Mouse (Mus musculus): Measurements from ENCODE around the gene Fam114a1. TPM values are rescaled to one million over a fixed set of nuclear protein-coding genes. Genes with fewer than 3 reads are reported as not detected.

Fam114a1 gene
- polyA plus RNA-seq, 1 experiment, result 0.29 TPM

- TF ChIP-seq GATA1 (IDR thresholded peaks at IDR 0.05; ENCODE audit: borderline replicate concordance, low read length) (no peak), FLI1 (IDR thresholded peaks at IDR 0.05; ENCODE audit: low read length) (no peak)
- peaks cover 3% of the 10 kb centered on the region for H3K27me3 ChIP-seq (replicated peaks)
- peaks cover 18% of the 10 kb centered on the region for H3K36me3 ChIP-seq (replicated peaks; ENCODE audit: low read length)
- peaks cover 13% of the 10 kb centered on the region for H3K9me3 ChIP-seq
- H3K4me1 ChIP-seq, result peaks cover 28% of the 10 kb centered on the region
- no peak overlapping the region for H3K4me3 ChIP-seq (replicated peaks)
Measured at GRCm38 (mm10) chr5:65024641-65025040, 54.8 kb downstream of the Fam114a1 start.

- Histone ChIP-seq H3K4me1 (peaks cover 20% of the 10 kb centered on the region), H3K36me3 (replicated peaks; ENCODE audit: low read length) (peaks cover 18% of the 10 kb centered on the region), H3K4me3 (replicated peaks) (no peak overlapping the region), H3K27me3 (replicated peaks) (peaks cover 3% of the 10 kb centered on the region), H3K9me3 (peaks cover 13% of the 10 kb centered on the region)
- TF ChIP-seq GATA1 (IDR thresholded peaks at IDR 0.05; ENCODE audit: borderline replicate concordance, low read length) (no peak), FLI1 (IDR thresholded peaks at IDR 0.05; ENCODE audit: low read length) (no peak)
Measured at GRCm38 (mm10) chr5:65025916-65026315, 56.0 kb downstream of the Fam114a1 start.

DNA sequence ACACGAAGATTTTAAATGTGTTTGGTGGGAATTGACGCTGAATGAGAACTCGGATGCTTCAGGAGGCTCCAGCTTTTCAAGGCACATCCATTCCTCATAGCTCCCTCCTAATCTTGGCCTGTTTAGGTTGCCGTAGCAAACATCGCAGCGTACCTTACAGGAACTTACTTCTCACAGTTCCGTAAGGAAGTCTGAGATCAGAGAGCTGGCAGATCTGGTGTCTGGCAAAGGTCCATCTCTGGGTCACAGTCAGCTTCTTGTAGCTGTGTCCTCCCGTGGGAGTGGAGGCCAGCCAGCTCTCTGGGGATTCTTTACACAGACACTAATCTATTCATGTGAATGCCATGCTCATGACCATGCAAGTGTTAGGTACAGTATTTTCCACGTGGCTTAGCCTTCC, 56.9 kb downstream of the Fam114a1 start:
- Histone ChIP-seq H3K4me1 (peaks cover 22% of the 10 kb centered on the region), H3K4me3 (replicated peaks) (no peak overlapping the region), H3K9me3 (peaks cover 11% of the 10 kb centered on the region), H3K27me3 (replicated peaks) (peaks cover 3% of the 10 kb centered on the region), H3K36me3 (replicated peaks; ENCODE audit: low read length) (peaks cover 14% of the 10 kb centered on the region)
- TF ChIP-seq GATA1 (IDR thresholded peaks at IDR 0.05; ENCODE audit: borderline replicate concordance, low read length), result no peak
- TF ChIP-seq FLI1 (IDR thresholded peaks at IDR 0.05; ENCODE audit: low read length), result no peak

GRCm38 (mm10) chr5:65028019-65028418, 58.1 kb downstream of the Fam114a1 start:
- TF ChIP-seq FLI1 (IDR thresholded peaks at IDR 0.05; ENCODE audit: low read length), result no peak
- no peak for TF ChIP-seq GATA1 (IDR thresholded peaks at IDR 0.05; ENCODE audit: borderline replicate concordance, low read length)
- peaks cover 4% of the 10 kb centered on the region for H3K36me3 ChIP-seq (replicated peaks; ENCODE audit: low read length)
- H3K27me3 ChIP-seq (replicated peaks), result peaks cover 3% of the 10 kb centered on the region
- H3K9me3 ChIP-seq, result no peaks in the 10 kb centered on the region
- peaks cover 20% of the 10 kb centered on the region for H3K4me1 ChIP-seq
- H3K4me3 ChIP-seq (replicated peaks), result no peak overlapping the region

DNA sequence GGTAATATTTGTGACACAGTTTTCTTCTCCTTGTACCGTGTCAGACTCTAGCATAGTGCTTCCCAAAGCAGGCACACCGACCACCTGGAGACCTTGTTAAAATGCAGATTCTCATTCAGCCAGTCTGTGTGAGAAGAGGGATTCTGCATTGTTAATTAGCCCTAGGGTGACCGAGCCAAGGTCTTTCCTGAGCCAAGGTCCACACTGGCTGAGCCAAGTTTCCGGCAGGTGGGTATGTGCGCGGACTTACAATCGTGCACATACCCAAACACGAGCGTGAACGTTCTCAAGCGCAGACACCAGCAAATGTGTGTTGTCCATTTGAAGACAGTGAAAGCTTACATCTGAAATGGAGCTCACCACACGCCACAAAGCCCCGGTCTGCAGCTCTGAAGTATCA, 66.7 kb downstream of the Fam114a1 start:
- TF ChIP-seq GATA1 (IDR thresholded peaks at IDR 0.05; ENCODE audit: borderline replicate concordance, low read length) (no peak), FLI1 (IDR thresholded peaks at IDR 0.05; ENCODE audit: low read length) (no peak)
- no peaks in the 10 kb centered on the region for H3K9me3 ChIP-seq
- H3K36me3 ChIP-seq (replicated peaks; ENCODE audit: low read length), result no peaks in the 10 kb centered on the region
- no peaks in the 10 kb centered on the region for H3K4me1 ChIP-seq
- H3K27me3 ChIP-seq (replicated peaks), result peaks cover 9% of the 10 kb centered on the region
- no peak overlapping the region for H3K4me3 ChIP-seq (replicated peaks)

DNA sequence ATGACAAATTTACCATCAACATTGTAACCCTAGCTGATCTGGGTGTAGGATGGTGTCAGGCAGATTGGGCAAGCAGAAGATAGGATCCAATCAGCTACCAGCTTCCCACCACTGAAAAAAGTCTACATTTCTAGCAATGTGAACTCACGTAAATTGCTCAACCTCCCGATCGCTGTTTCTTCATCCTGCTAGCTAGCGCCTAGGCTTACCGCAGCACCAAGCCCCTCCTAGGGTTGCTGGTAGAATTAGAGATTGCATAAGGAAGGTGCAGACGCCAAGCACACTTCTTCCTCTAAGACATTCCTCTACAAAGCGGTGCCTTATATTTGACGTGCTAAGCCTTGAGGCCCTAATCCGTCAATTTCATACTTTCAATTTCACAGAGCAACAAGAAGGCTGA, 68.4 kb downstream of the Fam114a1 start:
- TF ChIP-seq GATA1 (IDR thresholded peaks at IDR 0.05; ENCODE audit: borderline replicate concordance, low read length) (no peak), FLI1 (IDR thresholded peaks at IDR 0.05; ENCODE audit: low read length) (no peak)
- Histone ChIP-seq H3K9me3 (0 out of 2 replicates have a peak, but pooled peaks cover 5% of the 10 kb centered on the region), H3K4me1 (no peaks in the 10 kb centered on the region), H3K36me3 (replicated peaks; ENCODE audit: low read length) (no peaks in the 10 kb centered on the region), H3K4me3 (replicated peaks) (no peak overlapping the region), H3K27me3 (replicated peaks) (peaks cover 9% of the 10 kb centered on the region)

DNA sequence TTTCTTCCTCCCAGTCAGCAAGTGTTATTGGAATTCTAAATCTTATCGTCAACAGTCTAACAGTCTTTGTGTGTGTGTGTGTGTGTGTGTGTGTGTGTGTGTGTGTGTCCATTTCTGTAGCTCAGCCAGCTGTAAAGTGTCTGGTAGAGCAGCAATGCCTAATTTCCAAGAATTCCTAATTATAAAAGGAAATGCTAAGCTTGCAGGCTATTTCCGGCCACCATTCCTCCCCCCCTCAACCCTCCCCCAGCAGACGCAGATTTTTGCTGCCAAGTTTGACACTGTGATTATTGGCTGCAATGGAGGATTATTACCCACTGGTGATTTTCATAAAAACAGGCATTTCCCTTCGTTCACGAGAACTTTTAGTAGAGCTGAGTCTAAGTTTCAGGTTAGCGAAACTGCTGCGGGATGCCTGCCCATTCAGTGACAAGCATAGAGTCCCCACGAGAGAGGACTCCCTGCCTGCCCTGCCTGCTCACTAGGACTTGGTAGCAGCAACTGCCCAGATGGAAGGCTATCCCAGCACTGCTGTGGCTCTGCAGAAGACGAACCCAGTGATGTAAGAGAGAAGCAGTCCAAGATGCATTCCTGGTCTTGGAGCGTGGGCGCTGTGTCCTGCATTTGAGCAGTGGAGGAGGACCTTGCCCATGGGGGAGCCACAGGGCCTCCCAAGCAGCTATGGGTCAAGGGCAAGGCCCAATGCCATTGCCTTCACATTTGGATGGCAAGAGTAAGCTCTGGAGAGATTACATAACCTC, 69.1 kb downstream of the Fam114a1 start:
- Histone ChIP-seq H3K9me3 (0 out of 2 replicates have a peak, but pooled peaks cover 5% of the 10 kb centered on the region), H3K36me3 (replicated peaks; ENCODE audit: low read length) (no peaks in the 10 kb centered on the region), H3K4me1 (no peaks in the 10 kb centered on the region), H3K4me3 (replicated peaks) (no peak overlapping the region), H3K27me3 (replicated peaks) (peaks cover 6% of the 10 kb centered on the region)
- TF ChIP-seq GATA1 (IDR thresholded peaks at IDR 0.05; ENCODE audit: borderline replicate concordance, low read length) (no peak), FLI1 (IDR thresholded peaks at IDR 0.05; ENCODE audit: low read length) (no peak)

DNA sequence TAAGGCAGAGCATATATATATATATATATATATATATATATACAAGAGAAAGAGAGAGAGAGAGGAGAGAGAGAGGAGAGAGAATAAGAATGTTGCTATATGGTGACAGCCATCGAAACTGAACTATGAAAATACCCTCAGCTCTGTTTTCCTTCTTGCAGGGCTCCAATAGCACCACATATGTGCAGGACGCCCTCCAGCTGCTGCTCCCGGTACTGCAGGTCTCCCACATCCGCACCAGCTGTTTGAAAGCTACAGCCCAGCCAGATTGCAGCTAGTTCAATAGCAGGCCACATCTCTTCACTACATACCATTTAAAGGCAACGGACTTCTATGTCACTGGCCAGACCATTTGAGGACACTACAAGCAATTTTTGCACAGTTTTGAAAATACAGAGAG, 70.6 kb downstream of the Fam114a1 start:
- Histone ChIP-seq H3K27me3 (replicated peaks) (peaks cover 4% of the 10 kb centered on the region), H3K36me3 (replicated peaks; ENCODE audit: low read length) (no peaks in the 10 kb centered on the region), H3K4me3 (replicated peaks) (no peak overlapping the region), H3K4me1 (no peaks in the 10 kb centered on the region), H3K9me3 (0 out of 2 replicates have a peak, but pooled peaks cover 5% of the 10 kb centered on the region)
- TF ChIP-seq GATA1 (IDR thresholded peaks at IDR 0.05; ENCODE audit: borderline replicate concordance, low read length) (no peak), FLI1 (IDR thresholded peaks at IDR 0.05; ENCODE audit: low read length) (no peak)

DNA sequence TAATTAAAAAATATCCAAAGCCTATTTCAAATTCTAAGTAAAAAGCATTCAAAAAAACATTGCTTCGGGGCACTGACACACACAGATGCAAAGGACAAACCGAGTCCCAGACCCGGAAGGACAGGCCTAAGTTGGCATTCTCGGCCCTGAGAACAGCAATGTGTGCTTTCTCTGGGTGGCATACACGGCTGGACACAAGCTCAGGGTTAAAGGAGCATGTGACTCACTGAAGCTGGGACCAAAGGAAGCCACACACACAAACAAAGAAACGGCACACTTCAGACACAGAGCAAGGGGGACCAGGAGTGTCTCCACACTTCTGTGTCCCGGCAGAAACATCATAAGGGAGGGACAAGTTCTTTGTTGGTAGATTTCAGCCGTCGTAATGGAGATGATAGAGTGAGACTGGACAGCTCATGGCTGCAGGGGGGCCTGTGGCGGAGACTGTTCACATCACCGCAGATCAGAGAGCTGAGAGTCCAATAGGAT, 73.6 kb downstream of the Fam114a1 start:
- Histone ChIP-seq H3K36me3 (replicated peaks; ENCODE audit: low read length) (no peaks in the 10 kb centered on the region), H3K4me1 (no peaks in the 10 kb centered on the region), H3K9me3 (0 out of 2 replicates have a peak, but pooled peaks cover 5% of the 10 kb centered on the region), H3K27me3 (replicated peaks) (peaks cover 9% of the 10 kb centered on the region), H3K4me3 (replicated peaks) (no peak overlapping the region)
- TF ChIP-seq GATA1 (IDR thresholded peaks at IDR 0.05; ENCODE audit: borderline replicate concordance, low read length) (no peak), FLI1 (IDR thresholded peaks at IDR 0.05; ENCODE audit: low read length) (no peak)

GRCm38 (mm10) chr5:65045642-65046370, 75.9 kb downstream of the Fam114a1 start:
- Histone ChIP-seq H3K4me1 (no peaks in the 10 kb centered on the region), H3K27me3 (replicated peaks) (peaks cover 12% of the 10 kb centered on the region), H3K4me3 (replicated peaks) (no peak overlapping the region), H3K36me3 (replicated peaks; ENCODE audit: low read length) (no peaks in the 10 kb centered on the region), H3K9me3 (peaks cover 13% of the 10 kb centered on the region)
- TF ChIP-seq GATA1 (IDR thresholded peaks at IDR 0.05; ENCODE audit: borderline replicate concordance, low read length), result no peak
- no peak for TF ChIP-seq FLI1 (IDR thresholded peaks at IDR 0.05; ENCODE audit: low read length)

Measured in megakaryocyte, embryonic 14.5 days (primary cell).